Mouse (Mus musculus) thymus, postnatal 36 days (tissue): ENCODE results near the gene Ctbs.

Source experiments
- DNase-seq, 2 experiments: peaks; one replicate each; pipeline ENCODE4 v3.0.0; 2022; ENCODE audit warnings: mixed read lengths in 2 of 2

Gene Ctbs

DNA sequence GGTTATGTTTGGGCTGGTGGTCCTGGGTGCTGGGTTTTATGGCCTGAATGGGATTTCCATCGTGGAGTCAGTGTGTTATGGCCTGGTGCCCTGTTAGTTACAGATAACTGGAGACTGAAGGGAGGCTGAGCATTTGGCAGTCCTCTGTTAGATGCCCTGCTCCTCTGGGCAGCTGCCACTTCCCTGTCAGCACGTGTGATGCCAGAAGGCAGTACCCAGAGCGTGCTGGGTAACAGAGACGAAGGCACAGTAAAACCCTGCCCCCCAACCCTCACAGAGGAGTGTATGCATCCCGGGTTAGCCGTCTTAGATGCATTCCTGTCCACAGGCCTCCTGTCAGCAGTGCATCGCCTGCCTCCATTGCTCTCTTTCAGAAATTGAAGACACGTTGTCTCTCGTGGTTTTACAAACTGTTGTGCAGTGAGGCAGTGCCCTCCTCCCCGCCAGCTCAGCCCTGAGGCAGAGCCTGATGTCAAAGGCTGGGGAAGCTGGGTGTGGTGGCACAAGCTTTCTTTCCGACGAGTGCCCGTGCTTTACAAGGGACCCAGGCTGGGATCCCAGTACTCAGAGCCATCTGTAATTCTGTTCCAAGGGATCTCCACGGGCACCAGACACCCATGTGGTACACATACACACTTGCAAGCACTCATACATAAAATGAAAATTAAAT lies 15.8 kb upstream of the Ctbs start:
- DNase-seq: no peak

DNA sequence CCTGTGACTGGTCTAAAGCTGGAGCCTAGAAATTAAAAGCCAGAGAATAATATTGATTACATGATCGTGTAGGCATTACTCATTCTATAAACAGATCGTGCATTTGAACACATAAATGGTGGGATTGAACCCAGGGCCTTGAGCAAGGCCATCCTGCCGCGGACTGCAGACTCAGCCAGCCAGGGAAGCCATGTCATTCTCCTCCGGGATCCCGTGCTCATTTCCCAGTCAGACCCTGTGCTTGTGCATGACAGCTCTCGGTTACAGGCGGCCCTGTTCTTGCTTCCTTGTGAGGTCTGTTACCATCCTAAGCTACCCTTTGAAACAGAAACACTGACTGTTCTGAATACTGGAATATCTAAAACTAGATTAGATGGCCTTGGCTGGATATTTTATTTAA lies 14.9 kb upstream of the Ctbs start:
- DNase-seq: no peak

DNA sequence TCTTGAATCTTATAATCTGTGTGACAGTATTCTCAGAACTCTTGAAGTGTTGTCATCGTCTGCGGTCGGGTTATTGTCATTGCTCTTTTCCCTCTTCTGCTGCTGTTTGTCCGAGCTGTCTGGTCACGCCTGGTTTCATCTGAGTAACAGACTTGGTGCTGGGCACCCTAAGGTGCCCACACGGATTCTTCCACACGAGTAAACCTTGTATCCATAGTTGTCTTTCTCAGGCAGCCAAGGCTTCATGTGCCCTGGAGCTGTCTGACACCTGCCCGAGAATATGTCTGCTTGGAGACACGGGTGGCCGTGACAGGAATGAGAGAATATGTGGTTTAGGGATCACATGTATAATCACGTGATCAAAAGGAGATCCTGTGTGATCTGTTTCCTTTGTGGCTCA lies 14.1 kb upstream of the Ctbs start:
- DNase-seq: no peak

DNA sequence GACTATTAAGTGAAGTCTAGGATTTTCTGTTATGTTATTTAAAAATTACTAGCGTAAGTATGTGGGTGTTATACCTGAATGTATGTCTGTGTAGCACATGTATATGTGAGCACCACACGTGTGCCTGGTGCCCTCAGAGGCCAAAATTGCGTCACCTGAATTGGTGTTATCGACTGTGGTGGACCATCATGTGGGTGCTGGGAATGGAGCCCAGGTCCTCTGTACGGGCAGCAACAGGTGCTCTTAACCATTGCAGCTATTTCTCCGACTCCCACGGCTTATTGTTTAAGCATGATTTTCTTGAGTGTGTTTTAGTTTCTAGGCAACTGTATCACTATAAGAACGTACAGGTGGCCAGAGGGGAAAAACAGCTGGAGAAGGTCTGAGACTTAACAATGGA lies 13.5 kb upstream of the Ctbs start:
- DNase-seq: no peak

DNA sequence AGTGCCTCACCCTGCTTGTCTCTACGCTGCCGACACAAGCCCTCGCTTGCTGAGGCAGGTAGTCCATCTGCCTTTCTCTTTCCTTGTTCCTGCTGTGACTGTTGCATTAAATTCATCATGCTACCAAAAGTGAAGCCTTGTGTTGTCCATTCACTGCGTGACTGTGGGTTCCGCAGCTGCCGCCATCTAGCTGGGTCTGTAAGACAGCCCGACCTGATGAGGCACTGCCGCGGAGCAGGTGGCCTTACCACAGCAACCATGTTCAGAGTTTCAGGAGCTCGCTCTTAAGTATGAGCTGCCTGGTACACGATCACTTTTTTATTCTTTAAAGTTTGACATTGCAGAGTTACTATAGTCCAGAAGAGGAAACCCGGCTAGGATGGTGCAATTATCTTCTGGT lies 9.6 kb upstream of the Ctbs start:
- no peak for DNase-seq

DNA sequence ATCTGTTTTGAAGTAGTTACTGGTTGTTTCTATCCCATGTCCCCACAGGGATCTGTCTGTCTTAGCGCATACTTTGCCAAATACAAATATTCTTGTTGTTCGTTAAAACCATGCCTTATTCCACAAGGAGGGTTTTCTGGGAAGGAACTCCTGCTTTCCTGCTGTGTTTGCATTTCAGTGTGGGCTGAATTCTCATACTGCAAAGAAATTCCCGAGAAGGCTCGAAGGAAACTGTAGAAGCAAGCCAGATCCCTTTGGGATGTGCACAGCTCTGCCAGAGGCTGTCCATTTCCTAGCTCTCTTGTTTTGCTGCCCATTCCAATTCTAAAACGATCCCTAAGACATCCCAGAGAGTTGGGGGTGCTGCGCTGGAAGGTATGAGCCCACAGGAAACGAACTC lies 9.2 kb upstream of the Ctbs start:
- no peak for DNase-seq

DNA sequence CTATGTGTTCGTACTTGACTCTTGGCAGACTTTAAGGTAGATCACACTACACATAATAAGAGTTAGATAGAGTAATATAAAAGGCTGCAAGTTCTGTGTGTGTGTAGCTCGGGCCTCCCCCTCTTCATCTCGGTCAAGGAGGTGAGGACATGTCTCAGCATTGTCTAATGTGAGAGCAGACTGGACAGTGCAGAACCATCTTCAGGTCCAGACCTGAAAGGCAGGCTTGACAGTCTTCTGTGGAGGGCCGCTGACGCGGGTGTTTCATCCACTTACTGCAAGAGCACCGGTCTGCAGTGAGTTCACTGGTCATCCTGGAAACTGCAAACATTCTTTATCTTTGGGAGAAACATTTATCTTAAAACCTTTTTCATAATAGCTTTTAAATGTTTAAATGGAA lies 7.1 kb upstream of the Ctbs start:
- DNase-seq: no peak

DNA sequence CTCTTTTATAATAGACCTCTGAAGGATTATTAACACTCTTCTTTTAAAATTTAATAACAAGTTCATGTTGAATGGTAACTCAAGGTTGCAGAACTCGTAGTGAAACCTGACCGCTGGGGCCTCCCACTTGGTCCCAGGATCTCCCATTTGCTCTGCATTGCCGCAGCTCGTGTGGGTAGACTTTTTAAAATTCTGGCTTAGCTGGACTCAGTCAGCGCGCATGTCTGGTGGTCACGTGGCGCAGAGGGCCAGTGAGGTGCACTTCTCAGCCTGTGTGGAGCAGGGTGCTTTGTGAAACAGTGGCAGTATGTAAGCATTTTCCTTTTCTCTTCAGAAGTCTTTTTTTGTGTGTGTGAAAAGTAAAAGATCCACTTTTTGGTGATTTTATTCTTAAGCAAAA lies 6.7 kb upstream of the Ctbs start:
- no peak for DNase-seq

DNA sequence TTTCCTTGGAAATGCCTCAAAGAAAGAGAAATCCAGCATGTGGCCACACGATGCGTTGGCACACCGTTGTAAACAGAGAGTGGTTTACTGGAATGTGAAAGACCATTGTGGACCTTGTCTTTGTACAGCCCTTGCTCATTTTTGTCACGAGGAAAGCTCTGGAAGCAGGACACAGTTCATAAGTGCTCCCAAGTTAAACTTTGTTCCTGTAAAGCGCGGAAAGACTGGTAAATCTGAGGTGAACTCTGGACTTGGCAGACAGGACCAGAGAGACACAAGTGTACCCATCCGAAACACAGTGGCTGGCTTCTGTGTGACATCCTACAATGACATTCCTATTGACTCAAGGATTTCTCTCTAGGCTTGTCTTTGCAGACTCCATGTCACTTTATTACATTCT lies 6.2 kb upstream of the Ctbs start:
- DNase-seq: no peak

DNA sequence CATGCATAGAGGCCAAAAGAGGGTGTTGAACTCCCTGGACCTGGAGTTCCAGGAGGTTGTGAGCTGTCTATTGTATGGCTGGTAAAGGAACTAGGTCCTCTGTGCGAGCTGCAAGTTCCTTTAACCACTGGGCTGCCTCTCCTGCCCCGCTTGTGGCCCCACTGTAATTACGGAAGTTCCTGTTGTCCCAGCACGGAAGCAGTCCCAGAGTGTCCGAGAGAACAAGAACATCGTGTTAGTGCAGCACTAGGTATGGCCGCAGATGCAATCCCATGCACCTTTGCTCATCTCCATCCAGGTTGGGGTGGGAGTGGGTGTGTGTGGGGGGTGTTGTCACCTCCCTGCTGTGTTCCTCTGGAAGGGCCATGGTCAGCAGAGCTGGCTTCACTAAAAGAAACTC lies 4.7 kb upstream of the Ctbs start:
- no peak for DNase-seq

DNA sequence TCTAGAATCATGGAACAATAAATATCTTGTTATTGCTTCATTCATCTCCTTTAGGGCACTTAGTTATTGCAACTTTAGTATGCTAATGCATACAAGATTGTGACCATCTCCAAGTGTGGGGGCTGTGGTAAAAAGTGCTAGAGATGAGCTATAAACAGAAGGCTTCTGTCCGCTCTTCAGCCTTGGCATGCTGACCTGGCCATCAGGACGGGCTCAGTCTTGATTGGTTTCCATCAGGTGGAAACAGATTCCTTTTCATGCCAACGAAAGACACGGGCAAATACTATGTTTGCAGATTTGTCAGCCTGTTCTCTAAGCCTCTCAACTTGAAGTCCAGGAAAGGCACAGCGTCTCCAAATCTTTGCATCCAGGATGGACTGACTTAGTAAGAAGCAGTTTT lies 2.4 kb upstream of the Ctbs start:
- no peak for DNase-seq

DNA sequence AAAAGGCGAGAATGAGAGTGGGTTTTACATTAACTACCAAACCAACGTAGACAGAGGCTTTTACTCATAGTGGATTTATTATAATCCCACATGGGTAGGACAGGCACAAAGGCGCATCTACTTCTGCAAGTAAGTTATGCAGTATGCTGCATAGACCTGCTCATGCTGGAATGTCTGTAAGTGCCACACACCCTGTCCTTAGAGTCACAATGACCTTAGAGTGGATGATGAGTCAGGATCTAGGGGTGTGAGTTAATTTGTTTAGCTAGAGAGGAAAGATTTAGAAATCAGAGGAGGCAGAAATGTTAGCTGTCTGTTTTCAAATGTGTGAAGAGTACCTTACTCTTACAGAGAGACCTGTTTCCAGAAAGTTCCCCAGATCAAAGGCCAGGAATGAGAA lies 2.0 kb upstream of the Ctbs start:
- no peak for DNase-seq

DNA sequence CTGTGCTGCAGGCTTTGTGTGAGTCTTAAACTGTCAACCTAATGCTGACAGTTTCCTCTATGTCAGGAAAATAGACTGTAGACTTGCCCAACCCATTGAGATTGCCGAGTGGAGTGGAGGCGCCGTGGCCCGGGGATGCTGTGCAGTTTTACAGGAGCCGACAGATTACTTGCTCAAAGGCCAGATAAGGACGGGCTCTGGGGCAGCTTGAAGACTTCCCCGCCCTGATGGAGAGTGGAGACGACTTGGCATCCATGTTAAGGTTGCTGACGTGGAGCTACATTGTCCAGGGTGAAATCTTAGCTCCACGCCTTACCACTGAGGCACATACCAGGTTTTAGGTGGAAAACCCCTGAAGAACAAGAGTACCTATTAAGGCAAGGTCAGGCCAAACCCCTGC lies 1.2 kb upstream of the Ctbs start:
- DNase-seq: no peak

DNA sequence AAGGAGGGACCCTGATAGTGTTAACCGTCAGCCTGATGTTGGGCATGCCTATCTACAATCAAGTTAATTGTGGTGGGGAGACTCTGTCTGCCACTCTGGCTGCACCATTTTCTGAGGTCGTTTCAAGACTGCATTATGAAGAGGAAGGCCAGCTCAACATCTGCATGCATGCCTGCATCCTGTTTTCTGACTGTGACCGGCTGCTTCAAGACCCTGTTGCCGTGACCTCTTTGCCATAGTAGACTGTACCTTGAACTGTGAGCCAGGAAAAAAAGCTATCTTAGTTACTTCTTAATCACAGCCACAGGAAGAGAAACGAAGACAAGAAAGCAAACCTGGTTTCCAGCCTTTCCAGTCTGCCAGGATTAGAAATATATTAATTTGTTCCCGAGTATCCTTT lies 626 bp upstream of the Ctbs start:
- no peak for DNase-seq

DNA sequence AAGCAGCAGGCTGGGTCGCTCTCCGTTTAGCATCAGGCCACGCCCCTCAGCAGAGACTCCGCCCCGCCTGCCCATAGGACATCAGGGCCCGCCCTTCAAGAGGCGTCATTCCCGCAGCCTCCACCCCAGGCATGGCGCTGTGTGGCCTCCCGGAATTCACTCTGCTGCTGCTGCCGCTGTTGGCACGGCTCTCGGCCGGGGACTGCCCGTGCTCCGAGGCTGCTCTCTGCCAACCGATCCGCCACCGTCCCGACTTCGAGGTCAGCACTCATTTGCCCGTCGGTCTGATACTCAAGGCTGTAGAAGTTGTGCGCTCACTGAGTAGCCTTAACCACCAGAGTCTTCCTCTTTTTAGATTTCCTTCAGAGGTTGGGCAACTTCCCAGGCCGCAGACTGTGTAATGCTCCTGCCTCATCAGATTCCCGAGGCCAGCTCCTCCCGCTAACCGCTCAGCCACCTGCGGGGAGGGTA lies 811 bp downstream of the Ctbs start:
- peak; percentile 92 to 93 for DNase-seq

DNA sequence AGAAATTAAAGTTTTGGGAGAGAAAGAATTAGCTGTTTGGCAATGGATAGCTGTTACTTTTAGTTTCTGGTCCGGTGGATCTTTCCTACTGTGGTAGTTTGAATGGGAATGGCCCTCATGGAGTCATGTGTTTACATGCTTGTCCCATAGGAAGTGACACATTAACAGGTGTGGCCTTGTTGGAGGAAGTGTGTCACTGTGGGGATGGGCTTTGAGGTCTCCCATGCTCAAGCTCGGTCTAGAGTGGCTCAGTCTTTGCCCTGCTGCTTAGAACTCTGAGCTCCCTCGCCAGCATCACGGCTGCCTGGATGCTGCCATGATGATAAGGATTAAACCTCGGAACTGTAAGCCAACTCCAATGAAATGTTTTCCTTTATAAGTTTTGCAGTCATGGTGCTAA lies 1.8 kb downstream of the Ctbs start:
- DNase-seq: no peak

DNA sequence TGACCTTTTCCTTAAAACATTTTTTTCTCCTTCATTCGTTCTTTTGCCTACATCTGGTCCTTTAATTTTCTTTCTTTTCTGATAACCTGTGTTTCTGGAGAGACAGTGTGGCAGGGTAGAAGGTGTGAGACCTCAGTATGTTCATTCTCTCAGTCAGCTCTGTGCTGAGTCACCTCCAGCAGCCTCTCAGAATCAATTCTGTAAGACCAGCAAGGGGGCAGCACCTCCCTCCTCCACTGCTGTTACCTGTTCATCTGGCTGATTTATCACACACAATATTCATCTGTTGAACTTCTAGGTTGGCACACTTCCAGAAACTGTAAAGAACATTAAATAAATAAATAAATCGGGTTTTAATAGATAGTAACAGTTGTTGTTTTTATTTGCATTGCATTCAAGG lies 13.3 kb downstream of the Ctbs start:
- no peak for DNase-seq

DNA sequence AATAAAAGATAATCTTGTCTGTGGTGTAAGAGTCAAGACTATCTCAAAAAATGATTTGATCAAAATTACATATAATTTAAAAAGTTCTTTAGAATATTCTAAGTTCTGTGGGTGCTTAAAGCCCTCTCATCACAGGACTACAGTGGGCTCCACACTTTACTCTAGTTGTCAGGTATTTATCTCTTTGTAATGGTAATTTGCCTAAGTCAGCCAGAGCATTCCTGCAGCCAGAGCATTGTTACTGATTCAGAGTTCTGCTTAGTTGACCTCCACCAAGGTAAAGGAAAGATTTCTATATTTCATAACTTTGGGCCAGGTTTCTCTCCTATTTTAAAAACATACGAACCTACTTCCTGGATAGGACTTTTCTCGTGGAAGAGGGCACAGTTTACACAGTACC lies 19.6 kb downstream of the Ctbs start:
- DNase-seq: no peak

DNA sequence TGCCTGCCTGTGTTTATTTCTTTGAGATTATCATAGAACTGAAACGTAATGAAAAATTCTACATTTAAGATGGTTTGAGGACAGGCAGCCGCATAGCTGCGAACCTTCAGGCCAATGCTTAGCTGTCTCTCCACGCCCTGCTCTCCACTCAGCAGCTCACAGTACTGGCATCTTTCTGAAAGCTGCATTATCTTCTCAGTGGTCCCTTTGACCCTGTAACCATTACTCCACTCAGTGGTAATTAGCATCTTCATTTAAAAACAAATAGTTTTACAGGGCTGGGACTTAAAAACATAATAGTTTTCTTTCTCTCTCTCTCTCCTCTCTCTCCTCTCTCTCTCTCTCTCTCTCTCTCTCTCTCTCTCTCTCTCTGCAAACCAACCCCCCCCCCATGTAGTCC lies 23.1 kb downstream of the Ctbs start:
- no peak for DNase-seq

DNA sequence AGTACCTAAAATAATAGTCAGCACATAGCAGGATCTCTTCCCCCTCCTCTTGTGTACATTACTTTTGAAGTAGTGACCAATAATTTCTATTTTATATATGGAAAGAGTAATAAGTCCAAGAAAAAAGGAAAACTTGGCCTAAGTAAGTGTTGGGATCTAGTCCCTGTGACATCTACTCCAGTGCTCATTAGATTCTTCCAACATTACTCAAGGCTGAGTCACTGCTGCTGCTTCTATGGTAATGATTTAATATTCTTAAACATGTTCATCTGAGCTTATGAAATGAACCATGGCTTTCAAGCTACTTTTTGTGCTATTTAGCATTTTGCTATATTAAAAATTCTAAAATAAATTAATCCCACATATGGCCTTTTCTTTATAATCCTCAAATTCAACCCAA lies 24.1 kb downstream of the Ctbs start:
- DNase-seq: no peak

DNA sequence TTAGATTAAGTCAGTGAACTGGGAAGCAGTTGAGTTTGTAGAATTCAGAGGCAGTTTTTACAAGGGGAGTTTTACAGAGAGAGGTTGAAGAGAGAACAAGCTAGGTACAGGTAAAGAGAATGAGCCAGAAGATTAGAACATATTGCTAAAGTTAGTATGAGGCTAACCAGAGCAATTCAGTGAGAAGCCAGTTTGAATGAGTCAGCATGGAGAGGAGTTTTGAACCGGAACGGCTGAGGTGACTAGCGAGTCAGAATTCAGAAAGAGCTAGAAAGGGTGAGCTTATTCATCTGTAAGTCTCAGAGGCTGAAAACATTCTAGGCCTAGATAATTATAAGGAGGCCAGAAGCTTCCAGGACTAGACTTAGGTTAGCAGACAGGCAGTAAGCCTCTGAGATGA lies 24.8 kb downstream of the Ctbs start:
- DNase-seq: no peak

DNA sequence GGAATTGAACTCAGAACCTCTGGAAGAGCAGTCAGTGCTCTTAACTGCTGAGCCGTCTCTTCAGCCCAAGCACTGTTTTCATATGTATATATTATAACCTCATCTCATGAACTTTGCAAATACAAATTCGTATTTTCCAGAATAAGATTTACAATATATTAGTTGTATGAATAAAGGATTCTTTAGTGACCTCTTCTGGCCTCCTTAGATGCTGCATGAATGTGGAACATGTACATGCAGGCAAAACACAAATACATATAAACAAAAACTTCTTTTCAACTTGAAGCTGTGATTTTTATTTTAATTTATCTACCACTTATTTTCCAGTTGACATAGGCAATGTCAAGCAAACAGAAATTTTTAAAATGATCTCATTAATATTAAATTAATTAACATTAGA lies 32.4 kb downstream of the Ctbs start:
- no peak for DNase-seq

DNA sequence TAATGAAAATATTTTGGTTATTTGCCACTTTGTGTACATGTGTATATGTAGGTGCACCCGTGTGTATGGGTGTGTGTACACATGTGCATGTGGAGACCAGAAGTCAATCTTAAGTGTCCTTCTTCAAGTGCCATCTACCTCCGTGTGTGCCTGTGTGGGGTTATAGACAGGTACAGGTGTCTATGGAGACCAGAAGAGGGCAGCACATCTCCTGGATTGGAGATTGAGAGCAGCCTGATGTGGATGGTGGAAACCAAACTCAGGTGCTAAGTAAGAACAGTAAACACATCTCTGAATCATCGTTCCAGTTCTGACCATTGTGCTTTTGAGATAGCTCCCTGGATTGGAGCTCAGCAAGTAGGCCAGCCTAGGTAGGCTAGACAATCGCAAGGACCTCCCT lies 36.9 kb downstream of the Ctbs start:
- DNase-seq: peak in 1 of 2 experiments; percentile 4

DNA sequence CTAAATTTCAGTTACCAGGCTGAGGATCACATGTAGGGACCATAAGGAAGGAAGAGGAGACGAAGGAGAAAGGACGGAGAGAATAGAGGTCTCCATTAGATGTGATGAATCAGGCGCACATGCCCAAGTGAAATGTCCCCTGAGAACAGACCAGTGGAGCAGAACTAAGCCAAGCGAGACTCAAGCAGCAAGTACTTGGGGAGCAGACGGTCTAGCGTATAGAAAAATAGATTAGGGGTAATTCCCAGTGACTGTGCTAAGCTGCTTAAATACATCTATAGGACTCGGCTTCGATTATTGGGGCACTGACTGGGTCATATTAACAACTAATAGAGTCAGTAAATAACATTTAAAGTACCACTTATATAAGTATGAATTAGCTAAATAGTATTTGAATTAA lies 45.3 kb downstream of the Ctbs start:
- DNase-seq: no peak

DNA sequence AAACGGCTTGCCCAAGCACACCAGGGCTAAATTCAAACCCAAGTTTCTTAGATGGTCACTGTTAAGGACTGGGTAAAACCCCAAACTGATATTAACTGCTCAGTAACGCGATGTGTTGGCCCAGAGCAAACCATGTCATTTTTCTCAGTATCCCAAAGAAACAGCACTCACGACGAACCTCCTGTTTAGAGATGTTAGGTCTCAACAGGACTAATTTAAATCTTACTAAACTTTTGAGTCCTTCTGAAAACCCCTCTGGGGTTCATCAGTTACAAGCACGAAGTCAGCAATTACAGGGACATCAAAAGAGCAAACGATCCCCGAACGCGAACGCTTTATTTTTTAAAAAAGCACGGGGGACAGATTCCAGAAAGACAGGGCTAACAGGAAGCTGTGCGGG lies 49.4 kb downstream of the Ctbs start:
- DNase-seq: no peak
